Comparison of ENCODE assay signal across 18 mouse cellular contexts in genomic region chr12:117330418-117330817, GRCm38 (mm10).
DNase-seq lines count a peak whose midpoint lies in the region; ATAC-seq and TF ChIP-seq lines count a peak whose summit lies in the region.
"Had no signal": no experiment of that assay in that cellular context is flagged by ENCODE, and none has a peak within 500 bp of the region (broad histone marks: within the 10 kb centered on the region; RNA-seq: fewer than 3 reads in every experiment).

No protein-coding gene starts in this region.

- no peak overlapping the region for H3K27ac ChIP-seq in left cerebral cortex, adult 2 months
- no peak overlapping the region for H3K27ac ChIP-seq in hindbrain, embryonic 16.5 days (ENCODE audit: low read depth, low read length)
- H3K27ac ChIP-seq: forebrain, embryonic 15.5 days; heart, embryonic 13.5 days; hindbrain, embryonic 12.5 days; liver, embryonic 13.5 days had no signal

- H3K4me1 ChIP-seq in hindbrain, embryonic 16.5 days (ENCODE audit: control insufficient read depth, insufficient read depth, low read depth, low read length): no peaks in the 10 kb centered on the region
- H3K4me1 ChIP-seq: forebrain, embryonic 15.5 days; heart, embryonic 13.5 days; hindbrain, embryonic 12.5 days; liver, embryonic 13.5 days; megakaryocyte, embryonic 14.5 days had no signal

- intact Hi-C loops in left cerebral cortex, adult 2 months (cut with DNase I): no loop called here

- ATAC-seq in CD4-positive, CD25-positive, alpha-beta regulatory T cell, adult 4 months: no peak
- no peak for ATAC-seq in hindbrain, embryonic 16.5 days
- ATAC-seq: forebrain, embryonic 15.5 days had no signal

- H3K27me3 ChIP-seq in hindbrain, embryonic 16.5 days (replicated peaks; ENCODE audit: control insufficient read depth, insufficient read depth, low read length): no peaks in the 10 kb centered on the region
- H3K27me3 ChIP-seq: heart, embryonic 13.5 days; liver, embryonic 13.5 days; megakaryocyte, embryonic 14.5 days had no signal

- TF ChIP-seq CTCF in left cerebral cortex, adult 2 months (IDR thresholded peaks at IDR 0.05): peak; percentile 28

- H3K9ac ChIP-seq in hindbrain, embryonic 16.5 days (ENCODE audit: low read depth, low read length): no peak overlapping the region
- H3K9ac ChIP-seq: forebrain, embryonic 15.5 days; heart, embryonic 13.5 days; hindbrain, embryonic 12.5 days; liver, embryonic 13.5 days had no signal

- H3K36me3 ChIP-seq in hindbrain, embryonic 16.5 days (ENCODE audit: control insufficient read depth, insufficient read depth, low read length): no peaks in the 10 kb centered on the region
- H3K36me3 ChIP-seq: forebrain, embryonic 15.5 days; heart, embryonic 13.5 days; hindbrain, embryonic 12.5 days; liver, embryonic 13.5 days had no signal

- no peak overlapping the region for H3K4me2 ChIP-seq in hindbrain, embryonic 16.5 days (ENCODE audit: low read length)
- H3K4me2 ChIP-seq: forebrain, embryonic 15.5 days; heart, embryonic 13.5 days; hindbrain, embryonic 12.5 days; liver, embryonic 13.5 days had no signal

- H3K4me3 ChIP-seq in left cerebral cortex, adult 2 months: no peak overlapping the region
- no peak overlapping the region for H3K4me3 ChIP-seq in hindbrain, embryonic 16.5 days (ENCODE audit: low read length)
- H3K4me3 ChIP-seq: forebrain, embryonic 15.5 days; heart, embryonic 13.5 days; hindbrain, embryonic 12.5 days; liver, embryonic 13.5 days; megakaryocyte, embryonic 14.5 days had no signal

- peak; percentile 33 for DNase-seq in CD4-positive, CD25-positive, alpha-beta regulatory T cell, adult 2 months (ENCODE audit: low read depth, low spot score)
- no peak for DNase-seq in left cerebral cortex, adult 2 months (ENCODE audit: extremely low spot score in 1 of 2, low spot score in 2 of 2)
- no peak for DNase-seq in left cerebral cortex, adult 11 months (ENCODE audit: low spot score)
- DNase-seq in thymus, postnatal 4 days: peak; percentile 27
- DNase-seq in thymus, postnatal 0 days (ENCODE audit: low spot score): no peak
- DNase-seq in adrenal gland, adult 2 months: no peak
- DNase-seq: cerebellum, adult 8-10 months; embryo, embryonic 11 days; gastrocnemius, postnatal 14 days; kidney, adult 8-10 months; layer of hippocampus, adult 9-11 months; liver, embryonic 13.5 days had no signal

- H3K9me3 ChIP-seq in hindbrain, embryonic 16.5 days (ENCODE audit: control insufficient read depth, low read length): no peaks in the 10 kb centered on the region
- H3K9me3 ChIP-seq: forebrain, embryonic 15.5 days; hindbrain, embryonic 12.5 days had no signal

Comparison
In these comparisons a context has a peak if more than half of its experiments do, and no peak if none do; other contexts are left out.
1. DNase-seq: peak in CD4-positive, CD25-positive, alpha-beta regulatory T cell, adult 2 months (single experiment) and thymus, postnatal 4 days (single experiment); none in left cerebral cortex, adult 2 months (0 of 2), left cerebral cortex, adult 11 months (single experiment), thymus, postnatal 0 days (single experiment) and adrenal gland, adult 2 months (single experiment).